Mouse (Mus musculus): ENCODE measurements around the gene Dusp7.

DNA sequence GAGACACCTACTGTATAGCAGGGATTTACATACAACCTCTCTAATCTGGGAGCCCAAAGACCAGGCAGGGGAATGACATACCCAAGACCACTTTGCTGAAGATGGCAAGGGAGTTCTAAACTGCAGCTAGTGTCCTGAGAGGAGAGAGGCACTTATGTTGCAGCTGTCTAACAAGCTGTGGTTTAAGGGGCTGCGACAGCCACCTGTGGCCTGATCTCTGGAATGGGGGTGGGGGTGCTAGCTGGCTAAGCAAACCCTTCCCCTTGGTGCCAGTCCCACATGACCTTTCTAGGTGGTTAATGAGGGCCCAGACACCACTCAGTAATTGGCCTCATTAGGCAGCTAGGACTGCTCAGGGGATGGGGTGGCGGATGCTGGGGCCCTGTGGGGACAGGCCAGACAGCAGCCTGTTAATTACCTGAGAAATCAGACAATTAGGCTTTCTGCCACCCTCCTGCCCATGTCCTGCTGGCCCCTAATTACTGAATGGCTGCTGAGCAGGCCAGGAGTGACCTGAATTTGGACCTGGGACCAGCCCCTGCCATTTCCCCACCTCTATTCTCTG is 41.7 kb downstream of the Dusp7 start:
- TF ChIP-seq CTCF (IDR thresholded peaks at IDR 0.05; ENCODE audit: low read depth, low read length) (no peak), POLR2A (IDR thresholded peaks at IDR 0.05; ENCODE audit: borderline replicate concordance, low read depth, low read length) (no peak)
